Mouse (Mus musculus) heart, postnatal 0 days (tissue): ENCODE data around the gene Cep131.

Experiments
- CTCF ChIP-seq: IDR thresholded peaks from 2 replicates; pipeline ENCODE4 v1.5.1; 2016; ENCODE audit warnings: antibody characterized with exemption, control low read depth, low read depth
- EP300 ChIP-seq: IDR thresholded peaks from 2 replicates; pipeline ENCODE4 v1.6.1; 2016; ENCODE audit warnings: antibody characterized with exemption, low read depth

DNA sequence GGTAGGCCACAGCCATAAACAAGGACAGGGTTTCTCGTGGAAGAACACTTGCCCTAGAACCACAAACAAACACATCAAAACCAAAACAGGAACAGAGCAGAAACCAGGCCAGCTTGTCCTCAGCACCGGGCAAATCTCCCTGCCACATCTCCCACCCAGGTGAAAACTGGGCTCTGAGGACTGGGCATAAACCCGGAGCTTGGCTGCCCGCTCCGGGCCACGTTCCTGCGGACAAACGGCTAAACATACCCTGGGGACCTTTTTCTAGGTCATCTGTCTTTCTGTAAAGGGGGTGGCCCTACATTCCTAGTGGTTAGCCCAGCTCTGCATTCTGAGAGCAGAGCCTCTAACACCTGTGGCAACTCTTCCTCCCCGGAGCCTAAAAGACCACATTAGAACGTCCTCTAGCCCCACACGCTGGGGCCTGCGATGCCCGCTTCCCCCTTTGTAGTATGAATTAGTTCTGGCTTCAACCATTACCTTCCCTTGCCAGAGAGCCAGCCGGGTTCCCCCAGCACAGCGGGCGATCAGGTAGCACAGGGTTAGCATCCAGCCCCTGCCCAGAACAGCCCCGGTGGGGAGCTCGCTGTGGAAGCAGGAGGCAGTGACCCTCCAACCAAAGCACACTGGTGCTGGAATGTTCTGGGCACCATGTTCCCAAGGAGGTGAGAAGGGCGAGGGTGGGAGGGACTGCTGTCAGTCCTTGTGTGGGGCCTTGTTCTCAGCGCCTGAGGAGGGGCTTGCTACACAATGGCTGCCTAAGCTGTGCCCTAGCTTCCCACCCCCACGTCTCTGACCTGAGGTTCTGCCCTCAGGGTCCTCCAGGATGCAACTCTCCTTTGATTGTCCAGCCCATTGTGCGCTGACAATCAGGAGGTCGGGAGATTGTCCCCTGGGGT, 66.8 kb downstream of the Cep131 start:
- TF ChIP-seq CTCF (no peak), EP300 (no peak)
